Mouse (Mus musculus) yolk sac, embryonic 10.5 days (tissue): ENCODE results near the gene Ccsap.
"Not testable (repeated sequence)": the region's sequence is repeated elsewhere in the genome, so short reads cannot be mapped to it uniquely, and the experiment has no call there.

Source experiments
- DNase-seq: peaks from one replicate; pipeline ENCODE4 v3.0.0-alpha.2; 2017; ENCODE audit warnings: low spot score

The Ccsap gene

GRCm38 (mm10) chr8:123835451-123835850 lies 24.6 kb downstream of the Ccsap start:
- no peak for DNase-seq

- DNase-seq, result no peak
These were observed 27.3 kb downstream of the Ccsap start for GRCm38 (mm10) chr8:123832757-123833156.

GRCm38 (mm10) chr8:123827523-123827922 lies 32.5 kb downstream of the Ccsap start:
- no peak for DNase-seq

- no peak for DNase-seq
These were observed 33.3 kb downstream of the Ccsap start for GRCm38 (mm10) chr8:123826758-123827157.

GRCm38 (mm10) chr8:123826001-123826400 lies 34.0 kb downstream of the Ccsap start:
- no peak for DNase-seq

- no peak for DNase-seq
These were observed 36.4 kb downstream of the Ccsap start for GRCm38 (mm10) chr8:123823532-123824123.

GRCm38 (mm10) chr8:123823111-123823510 lies 36.9 kb downstream of the Ccsap start:
- DNase-seq, result no peak

- no peak for DNase-seq
These were observed 39.2 kb downstream of the Ccsap start for GRCm38 (mm10) chr8:123820780-123821179.

- DNase-seq, result peak; percentile 80
These were observed 40.1 kb downstream of the Ccsap start for GRCm38 (mm10) chr8:123819683-123820610.

- no peak for DNase-seq
These were observed 42.3 kb downstream of the Ccsap start for GRCm38 (mm10) chr8:123817747-123818146.

- no peak for DNase-seq
These were observed 43.1 kb downstream of the Ccsap start for GRCm38 (mm10) chr8:123816939-123817338.

- no peak for DNase-seq
These were observed 44.7 kb downstream of the Ccsap start for GRCm38 (mm10) chr8:123815325-123815724.

GRCm38 (mm10) chr8:123813892-123814266 lies 46.1 kb downstream of the Ccsap start:
- no peak for DNase-seq

GRCm38 (mm10) chr8:123813173-123813891 lies 46.7 kb downstream of the Ccsap start:
- DNase-seq, result no peak

GRCm38 (mm10) chr8:123812227-123812626 lies 47.8 kb downstream of the Ccsap start:
- DNase-seq, result no peak

- not testable (repeated sequence) for DNase-seq
These were observed 50.7 kb downstream of the Ccsap start for GRCm38 (mm10) chr8:123809342-123809741.

- DNase-seq, result no peak
These were observed 51.3 kb downstream of the Ccsap start for GRCm38 (mm10) chr8:123808671-123809070.

GRCm38 (mm10) chr8:123807852-123808573 lies 52.0 kb downstream of the Ccsap start:
- no peak for DNase-seq

GRCm38 (mm10) chr8:123807024-123807431 lies 53.0 kb downstream of the Ccsap start:
- DNase-seq, result peak; percentile 79

GRCm38 (mm10) chr8:123806374-123806935 lies 53.6 kb downstream of the Ccsap start:
- DNase-seq, result no peak

- DNase-seq, result peak; percentile 96
These were observed 54.2 kb downstream of the Ccsap start, which contains the start of gene Rab4a for GRCm38 (mm10) chr8:123805718-123806373. Gene Rab4a (plus strand): TSS chr8:123805985.
